ENCODE assay signal across 23 mouse cellular contexts in the genomic region with DNA sequence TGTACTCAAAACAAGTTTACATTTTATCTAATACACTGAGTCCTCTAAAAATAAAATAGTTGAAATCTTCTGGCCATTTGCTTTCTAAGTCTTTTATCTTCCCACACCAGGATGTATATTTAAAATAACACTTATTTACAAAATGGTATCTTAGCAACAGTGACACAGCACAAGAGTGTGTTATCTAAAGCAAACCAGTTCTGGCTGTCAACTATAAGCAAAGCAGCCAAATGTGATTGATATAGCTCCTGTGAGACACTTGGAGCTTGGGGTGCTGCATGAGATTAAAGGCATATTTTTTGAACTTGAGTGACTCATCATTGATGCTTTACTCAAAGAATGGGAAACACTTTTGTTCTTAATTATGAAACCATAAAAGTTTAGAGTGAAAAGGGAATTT.
A peak's percentile ranks its signal among the peaks of the same experiment; 100 is the strongest.
DNase-seq lines count a peak whose midpoint lies in the region; ATAC-seq lines count a peak whose summit lies in the region.
"Had no signal": no experiment of that assay in that cellular context is flagged by ENCODE, and none has a peak within 500 bp of the region (broad histone marks: within the 10 kb centered on the region; RNA-seq: fewer than 3 reads in every experiment).

No protein-coding gene starts in this region.

- DNase-seq in forebrain, embryonic 14.5 days (ENCODE audit: low spot score), result no peak
- no peak for DNase-seq in heart, postnatal 14 days
- no peak for DNase-seq in lung, postnatal 14 days
- no peak for DNase-seq in midbrain, embryonic 14.5 days
- DNase-seq: adrenal gland, postnatal 25 days; cerebellum, adult 9-10 months; gastrocnemius, postnatal 36 days; kidney, postnatal 25 days; liver; thymus, postnatal 25 days had no signal

- no peaks in the 10 kb centered on the region for H3K4me1 ChIP-seq in forebrain, embryonic 16.5 days (replicated peaks; ENCODE audit: control insufficient read depth, insufficient read depth, low read length)
- H3K4me1 ChIP-seq in forebrain, embryonic 14.5 days (ENCODE audit: control insufficient read depth, insufficient read depth, low read length), result no peaks in the 10 kb centered on the region
- 0 out of 2 replicates have a peak, but pooled peaks cover 3% of the 10 kb centered on the region for H3K4me1 ChIP-seq in heart, embryonic 11.5 days (ENCODE audit: control insufficient read depth, insufficient read depth, low read length)
- H3K4me1 ChIP-seq in lung, embryonic 15.5 days, result no peaks in the 10 kb centered on the region
- no peaks in the 10 kb centered on the region for H3K4me1 ChIP-seq in midbrain, embryonic 14.5 days (ENCODE audit: control insufficient read depth, insufficient read depth, low read length)
- H3K4me1 ChIP-seq: forebrain, embryonic 15.5 days; hindbrain, embryonic 10.5 days; limb, embryonic 10.5 days; liver, embryonic 15.5 days had no signal

- H3K4me3 ChIP-seq in forebrain, embryonic 16.5 days (replicated peaks; ENCODE audit: low read length), result no peak overlapping the region
- H3K4me3 ChIP-seq in forebrain, embryonic 14.5 days (ENCODE audit: low read depth, low read length), result no peak overlapping the region
- H3K4me3 ChIP-seq in heart, embryonic 11.5 days (ENCODE audit: low read depth, low read length), result no peak overlapping the region
- H3K4me3 ChIP-seq in lung, embryonic 15.5 days, result no peak overlapping the region
- H3K4me3 ChIP-seq in midbrain, embryonic 14.5 days (replicated peaks; ENCODE audit: low read depth, low read length), result no peak overlapping the region
- H3K4me3 ChIP-seq: forebrain, embryonic 15.5 days; hindbrain, embryonic 10.5 days; layer of hippocampus, adult 2 months; limb, embryonic 10.5 days; liver, embryonic 15.5 days; myocyte had no signal

- H3K9me3 ChIP-seq in forebrain, embryonic 16.5 days (ENCODE audit: control insufficient read depth, low read length), result no peaks in the 10 kb centered on the region
- no peaks in the 10 kb centered on the region for H3K9me3 ChIP-seq in forebrain, embryonic 14.5 days (replicated peaks; ENCODE audit: control insufficient read depth, low read length)
- H3K9me3 ChIP-seq in heart, embryonic 11.5 days (replicated peaks; ENCODE audit: control insufficient read depth, low read length), result no peaks in the 10 kb centered on the region
- H3K9me3 ChIP-seq in lung, embryonic 15.5 days, result no peaks in the 10 kb centered on the region
- no peaks in the 10 kb centered on the region for H3K9me3 ChIP-seq in midbrain, embryonic 14.5 days (ENCODE audit: control insufficient read depth, low read length)
- H3K9me3 ChIP-seq: forebrain, embryonic 15.5 days; hindbrain, embryonic 10.5 days; limb, embryonic 10.5 days; liver, embryonic 15.5 days had no signal

- H3K27me3 ChIP-seq in forebrain, embryonic 16.5 days (replicated peaks; ENCODE audit: control insufficient read depth, insufficient read depth, low read length), result no peaks in the 10 kb centered on the region
- H3K27me3 ChIP-seq in forebrain, embryonic 14.5 days (replicated peaks; ENCODE audit: control insufficient read depth, insufficient read depth, low read length), result no peaks in the 10 kb centered on the region
- H3K27me3 ChIP-seq in heart, embryonic 11.5 days (ENCODE audit: control insufficient read depth, insufficient read depth, low read length), result no peaks in the 10 kb centered on the region
- H3K27me3 ChIP-seq in lung, embryonic 15.5 days, result no peaks in the 10 kb centered on the region
- H3K27me3 ChIP-seq in midbrain, embryonic 14.5 days (ENCODE audit: control insufficient read depth, insufficient read depth, low read length), result no peaks in the 10 kb centered on the region
- H3K27me3 ChIP-seq: forebrain, embryonic 15.5 days; liver, embryonic 15.5 days had no signal

- no peaks in the 10 kb centered on the region for H3K36me3 ChIP-seq in forebrain, embryonic 16.5 days (ENCODE audit: control insufficient read depth, insufficient read depth)
- no peaks in the 10 kb centered on the region for H3K36me3 ChIP-seq in forebrain, embryonic 14.5 days (ENCODE audit: control insufficient read depth, insufficient read depth, low read length)
- no peaks in the 10 kb centered on the region for H3K36me3 ChIP-seq in heart, embryonic 11.5 days (ENCODE audit: control insufficient read depth, insufficient read depth, low read length)
- H3K36me3 ChIP-seq in lung, embryonic 15.5 days, result no peaks in the 10 kb centered on the region
- no peaks in the 10 kb centered on the region for H3K36me3 ChIP-seq in midbrain, embryonic 14.5 days (ENCODE audit: control insufficient read depth, insufficient read depth, low read length)
- H3K36me3 ChIP-seq: forebrain, embryonic 15.5 days; hindbrain, embryonic 10.5 days; limb, embryonic 10.5 days; liver, embryonic 15.5 days had no signal

- H3K4me2 ChIP-seq in forebrain, embryonic 16.5 days (ENCODE audit: low read length), result no peak overlapping the region
- no peak overlapping the region for H3K4me2 ChIP-seq in forebrain, embryonic 14.5 days (ENCODE audit: low read length)
- no peak overlapping the region for H3K4me2 ChIP-seq in heart, embryonic 11.5 days
- no peak overlapping the region for H3K4me2 ChIP-seq in lung, embryonic 15.5 days
- H3K4me2 ChIP-seq in midbrain, embryonic 14.5 days (ENCODE audit: low read length), result no peak overlapping the region
- H3K4me2 ChIP-seq: forebrain, embryonic 15.5 days; liver, embryonic 15.5 days had no signal

- ATAC-seq in forebrain, embryonic 16.5 days, result 0 out of 2 replicates have a peak, but pooled peaks have one; percentile 33
- no peak for ATAC-seq in forebrain, embryonic 14.5 days
- peak; percentile 68; the same call in 1 of the 2 replicates for ATAC-seq in heart, embryonic 11.5 days (replicated peaks; ENCODE audit: insufficient number of reproducible peaks, low FRiP score, low TSS enrichment)
- ATAC-seq in lung, embryonic 15.5 days (ENCODE audit: borderline replicate concordance, extremely low read depth, low FRiP score, low TSS enrichment), result 0 out of 2 replicates have a peak, but pooled peaks have one; percentile 52
- no peak for ATAC-seq in midbrain, embryonic 14.5 days (ENCODE audit: low FRiP score, low TSS enrichment)
- ATAC-seq: forebrain, embryonic 15.5 days; hindbrain, postnatal 0 days; intestine, embryonic 16.5 days; midbrain, embryonic 16.5 days had no signal

- intact Hi-C loops in heart, postnatal 14 days (cut with DNase I), result loop anchor here (10.0 kb wide), 1 partner anchor 155 kb away; no protein-coding TSS in a partner anchor

- no peak overlapping the region for H3K9ac ChIP-seq in forebrain, embryonic 16.5 days (replicated peaks; ENCODE audit: low read depth, low read length)
- no peak overlapping the region for H3K9ac ChIP-seq in forebrain, embryonic 14.5 days (ENCODE audit: low read length)
- no peak overlapping the region for H3K9ac ChIP-seq in heart, embryonic 11.5 days (ENCODE audit: low read depth, low read length)
- H3K9ac ChIP-seq in lung, embryonic 15.5 days, result no peak overlapping the region
- H3K9ac ChIP-seq in midbrain, embryonic 14.5 days (replicated peaks; ENCODE audit: low read length), result no peak overlapping the region
- H3K9ac ChIP-seq: forebrain, embryonic 15.5 days; liver, embryonic 15.5 days had no signal

- no peak overlapping the region for H3K27ac ChIP-seq in forebrain, embryonic 16.5 days (ENCODE audit: low read length)
- H3K27ac ChIP-seq in forebrain, embryonic 14.5 days (ENCODE audit: low read depth, low read length), result no peak overlapping the region
- H3K27ac ChIP-seq in heart, embryonic 11.5 days (ENCODE audit: low read depth, low read length), result no peak overlapping the region
- no peak overlapping the region for H3K27ac ChIP-seq in lung, embryonic 15.5 days
- no peak overlapping the region for H3K27ac ChIP-seq in midbrain, embryonic 14.5 days (replicated peaks; ENCODE audit: low read depth, low read length)
- H3K27ac ChIP-seq: forebrain, embryonic 15.5 days; hindbrain, embryonic 10.5 days; hindbrain, postnatal 0 days; layer of hippocampus, adult 2 months; limb, embryonic 10.5 days; liver, embryonic 15.5 days; macrophage had no signal

Comparison
In these comparisons a context has a peak if more than half of its experiments do, and no peak if none do; other contexts are left out.
1. ATAC-seq: peak in forebrain, embryonic 16.5 days (single experiment), heart, embryonic 11.5 days (single experiment) and lung, embryonic 15.5 days (single experiment); none in forebrain, embryonic 14.5 days (single experiment) and midbrain, embryonic 14.5 days (single experiment).